Mouse (Mus musculus): Measurements from ENCODE around the gene Limch1. TPM values are rescaled to one million over a fixed set of nuclear protein-coding genes. Genes with fewer than 3 reads are reported as not detected.

Limch1 gene
- polyA plus RNA-seq, 1 experiment = 15.7 TPM

- Histone ChIP-seq H3K9ac (ENCODE audit: low read depth, poor library complexity, severe bottlenecking) (no peak overlapping the region), H3K9me3 (replicated peaks; ENCODE audit: control insufficient read depth, insufficient read depth, low read length, poor library complexity, severe bottlenecking) (no peaks in the 10 kb centered on the region), H3K27ac (ENCODE audit: insufficient read depth, low read length) (no peak overlapping the region), H3K36me3 (ENCODE audit: control insufficient read depth, insufficient read depth, low read length, poor library complexity, severe bottlenecking) (no peaks in the 10 kb centered on the region), H3K4me3 (ENCODE audit: low read depth, low read length) (no peak overlapping the region), H3K4me1 (ENCODE audit: control insufficient read depth, insufficient read depth, low read length) (no peaks in the 10 kb centered on the region), H3K27me3 (ENCODE audit: control insufficient read depth, insufficient read depth, low read length, poor library complexity, severe bottlenecking) (peaks cover 29% of the 10 kb centered on the region)
- TF ChIP-seq EP300 (IDR thresholded peaks at IDR 0.05; ENCODE audit: insufficient read depth, low read depth, low read length) = no peak
- peak; percentile 40 for TF ChIP-seq CTCF (IDR thresholded peaks at IDR 0.05; ENCODE audit: low read depth, low read length)
Observed at GRCm38 (mm10) chr5:67101793-67102600, 356.4 kb downstream of the Limch1 start.

GRCm38 (mm10) chr5:67103016-67103415 is 357.4 kb downstream of the Limch1 start:
- Histone ChIP-seq H3K9ac (ENCODE audit: low read depth, poor library complexity, severe bottlenecking) (no peak overlapping the region), H3K9me3 (replicated peaks; ENCODE audit: control insufficient read depth, insufficient read depth, low read length, poor library complexity, severe bottlenecking) (no peaks in the 10 kb centered on the region), H3K4me1 (ENCODE audit: control insufficient read depth, insufficient read depth, low read length) (no peaks in the 10 kb centered on the region), H3K27me3 (ENCODE audit: control insufficient read depth, insufficient read depth, low read length, poor library complexity, severe bottlenecking) (peaks cover 19% of the 10 kb centered on the region), H3K36me3 (ENCODE audit: control insufficient read depth, insufficient read depth, low read length, poor library complexity, severe bottlenecking) (no peaks in the 10 kb centered on the region), H3K27ac (ENCODE audit: insufficient read depth, low read length) (no peak overlapping the region), H3K4me3 (ENCODE audit: low read depth, low read length) (no peak overlapping the region)
- TF ChIP-seq POLR2A (IDR thresholded peaks at IDR 0.05; ENCODE audit: insufficient read depth, low read length) (no peak), CTCF (IDR thresholded peaks at IDR 0.05; ENCODE audit: low read depth, low read length) (no peak), EP300 (IDR thresholded peaks at IDR 0.05; ENCODE audit: insufficient read depth, low read depth, low read length) (no peak)

GRCm38 (mm10) chr5:67106261-67106660 is 360.6 kb downstream of the Limch1 start:
- H3K9me3 ChIP-seq (replicated peaks; ENCODE audit: control insufficient read depth, insufficient read depth, low read length, poor library complexity, severe bottlenecking) = no peaks in the 10 kb centered on the region
- no peaks in the 10 kb centered on the region for H3K4me1 ChIP-seq (ENCODE audit: control insufficient read depth, insufficient read depth, low read length)
- H3K27ac ChIP-seq (ENCODE audit: insufficient read depth, low read length) = no peak overlapping the region
- H3K36me3 ChIP-seq (ENCODE audit: control insufficient read depth, insufficient read depth, low read length, poor library complexity, severe bottlenecking) = no peaks in the 10 kb centered on the region
- H3K27me3 ChIP-seq (ENCODE audit: control insufficient read depth, insufficient read depth, low read length, poor library complexity, severe bottlenecking) = peaks cover 5% of the 10 kb centered on the region
- no peak overlapping the region for H3K9ac ChIP-seq (ENCODE audit: low read depth, poor library complexity, severe bottlenecking)
- no peak overlapping the region for H3K4me3 ChIP-seq (ENCODE audit: low read depth, low read length)
- TF ChIP-seq CTCF (IDR thresholded peaks at IDR 0.05; ENCODE audit: low read depth, low read length) (no peak), POLR2A (IDR thresholded peaks at IDR 0.05; ENCODE audit: insufficient read depth, low read length) (no peak), EP300 (IDR thresholded peaks at IDR 0.05; ENCODE audit: insufficient read depth, low read depth, low read length) (no peak)

Other genes with a start within 250 kb of the Limch1 start
- gene Apbb2, start 127.0 kb upstream of the Limch1 start, polyA plus RNA-seq (2011; ENCODE audit: insufficient read depth, insufficient read length, low read depth, missing spikeins) = 37.8 and 39.0 TPM in 2 replicates
- 53.0 and 54.8 TPM in 2 replicates for gene Uchl1, start 69.7 kb upstream of the Limch1 start, polyA plus RNA-seq (2011; ENCODE audit: insufficient read depth, insufficient read length, low read depth, missing spikeins)